Mouse (Mus musculus): ENCODE data around the gene T.

GRCm38 (mm10) chr17:8396371-8396770, 37.9 kb upstream of the T start:
- no peak for TF ChIP-seq POLR2A (IDR thresholded peaks at IDR 0.05; ENCODE audit: control insufficient read depth, low read depth, low read length)
- TF ChIP-seq CTCF (IDR thresholded peaks at IDR 0.05; ENCODE audit: control insufficient read depth, insufficient read depth, insufficient replicate concordance, low read depth, low read length), result no peak
